17 mouse cellular contexts compared by ENCODE assay signal in the genomic region with DNA sequence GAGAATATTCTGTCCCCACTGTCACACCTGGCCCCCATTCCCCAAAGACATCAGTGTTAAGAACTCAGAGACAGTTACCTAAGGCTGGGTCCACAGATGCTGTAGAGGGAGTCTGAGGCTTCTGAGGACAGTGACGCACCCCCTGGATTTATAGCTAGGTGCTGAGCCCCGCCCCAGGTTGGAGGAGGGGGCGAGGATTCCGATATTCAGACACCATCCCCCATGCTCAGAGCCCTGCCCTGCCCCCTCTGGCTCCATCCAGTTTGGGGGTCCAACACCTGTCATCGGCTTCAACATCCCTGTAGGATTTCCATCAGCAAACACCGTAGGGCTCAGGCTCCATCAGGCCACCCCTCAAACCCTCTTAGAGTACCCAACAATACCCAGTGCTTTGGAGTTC. TPM values are rescaled to one million over a fixed set of nuclear protein-coding genes. Genes with fewer than 3 reads are reported as not detected.
A peak's percentile ranks its signal among the peaks of the same experiment; 100 is the strongest.
DNase-seq lines count a peak whose midpoint lies in the region; ATAC-seq and TF ChIP-seq lines count a peak whose summit lies in the region.
"Had no signal": no experiment of that assay in that cellular context is flagged by ENCODE, and none has a peak within 500 bp of the region (broad histone marks: within the 10 kb centered on the region; RNA-seq: fewer than 3 reads in every experiment).

No protein-coding gene starts in this region.

- H3K27me3 ChIP-seq in neural tube, embryonic 12.5 days (replicated peaks): peaks cover 7% of the 10 kb centered on the region
- peaks cover 4% of the 10 kb centered on the region for H3K27me3 ChIP-seq in neural tube, embryonic 15.5 days (replicated peaks)
- no peaks in the 10 kb centered on the region for H3K27me3 ChIP-seq in lung, postnatal 0 days (replicated peaks; ENCODE audit: insufficient read depth, low read length)
- H3K27me3 ChIP-seq: stomach, embryonic 15.5 days had no signal

- TF ChIP-seq CTCF in lung, postnatal 0 days (IDR thresholded peaks at IDR 0.05): no peak

- peak; percentile 92 for DNase-seq in heart, adult 11 months
- DNase-seq in heart, adult 8-10 months (ENCODE audit: low spot score): no peak
- DNase-seq in heart, postnatal 10 days: peak; percentile 47 to 57
- no peak for DNase-seq in spleen, postnatal 10 days (ENCODE audit: low spot score in 2 of 2)
- no peak for DNase-seq in lung, postnatal 0 days (ENCODE audit: low spot score)
- no peak for DNase-seq in thymus, postnatal 10 days (ENCODE audit: low spot score in 2 of 2)
- DNase-seq: cerebellum, adult 11-12 months; kidney, adult 8-10 months; lung, postnatal 4 days had no signal

- intact Hi-C loops in heart, postnatal 10 days (cut with DNase I): no loop called here

- no peaks in the 10 kb centered on the region for H3K9me3 ChIP-seq in neural tube, embryonic 12.5 days
- H3K9me3 ChIP-seq in neural tube, embryonic 15.5 days (replicated peaks): no peaks in the 10 kb centered on the region
- no peaks in the 10 kb centered on the region for H3K9me3 ChIP-seq in lung, postnatal 0 days (ENCODE audit: low read length)
- H3K9me3 ChIP-seq: G1E; liver, embryonic 15.5 days; stomach, embryonic 15.5 days had no signal

- 49% methylated on average over 6 of the region's 6 CpGs for WGBS in neural tube, embryonic 12.5 days
- WGBS in neural tube, embryonic 15.5 days: 48% methylated on average over 6 of the region's 6 CpGs
- 55% methylated on average over 6 of the region's 6 CpGs for WGBS in lung, postnatal 0 days

- H3K4me3 ChIP-seq in neural tube, embryonic 12.5 days: no peak overlapping the region
- H3K4me3 ChIP-seq in neural tube, embryonic 15.5 days (replicated peaks): no peak overlapping the region
- H3K4me3 ChIP-seq in lung, postnatal 0 days (ENCODE audit: low read depth, low read length): no peak overlapping the region
- H3K4me3 ChIP-seq: liver, embryonic 15.5 days; stomach, embryonic 15.5 days had no signal

- H3K36me3 ChIP-seq in neural tube, embryonic 12.5 days: no peaks in the 10 kb centered on the region
- no peaks in the 10 kb centered on the region for H3K36me3 ChIP-seq in neural tube, embryonic 15.5 days
- no peaks in the 10 kb centered on the region for H3K36me3 ChIP-seq in lung, postnatal 0 days (ENCODE audit: insufficient read depth, low read length)
- H3K36me3 ChIP-seq: G1E; liver, embryonic 15.5 days; stomach, embryonic 15.5 days had no signal

- no peak overlapping the region for H3K27ac ChIP-seq in neural tube, embryonic 12.5 days
- no peak overlapping the region for H3K27ac ChIP-seq in neural tube, embryonic 15.5 days (replicated peaks)
- no peak overlapping the region for H3K27ac ChIP-seq in lung, postnatal 0 days (ENCODE audit: low read length)
- H3K27ac ChIP-seq: liver, embryonic 15.5 days had no signal

- no peak overlapping the region for H3K4me2 ChIP-seq in neural tube, embryonic 12.5 days (replicated peaks)
- H3K4me2 ChIP-seq in neural tube, embryonic 15.5 days: no peak overlapping the region
- no peak overlapping the region for H3K4me2 ChIP-seq in lung, postnatal 0 days (replicated peaks; ENCODE audit: low read depth, low read length)
- H3K4me2 ChIP-seq: liver, embryonic 15.5 days; stomach, embryonic 15.5 days had no signal

- TF ChIP-seq EP300 in lung, postnatal 0 days (IDR thresholded peaks at IDR 0.05): no peak

- peaks cover 10% of the 10 kb centered on the region for H3K4me1 ChIP-seq in neural tube, embryonic 12.5 days
- peaks cover 3% of the 10 kb centered on the region for H3K4me1 ChIP-seq in neural tube, embryonic 15.5 days
- no peaks in the 10 kb centered on the region for H3K4me1 ChIP-seq in lung, postnatal 0 days (ENCODE audit: insufficient read depth, low read depth, low read length)

- no peak overlapping the region for H3K9ac ChIP-seq in neural tube, embryonic 12.5 days
- H3K9ac ChIP-seq in neural tube, embryonic 15.5 days (replicated peaks): no peak overlapping the region
- H3K9ac ChIP-seq in lung, postnatal 0 days (replicated peaks; ENCODE audit: low read depth): no peak overlapping the region
- H3K9ac ChIP-seq: liver, embryonic 15.5 days; stomach, embryonic 15.5 days had no signal

- 0 out of 2 replicates have a peak, but pooled peaks have one; percentile 18 for ATAC-seq in neural tube, embryonic 12.5 days (ENCODE audit: low FRiP score, low read depth)
- ATAC-seq in neural tube, embryonic 15.5 days (ENCODE audit: low FRiP score): no peak
- ATAC-seq in lung, postnatal 0 days: no peak

RNA-seq across cellular contexts. Expression of a gene that starts 0.3 kb away (rescaled TPM):
- 10 to 100 TPM; 12.4 to 22.1 (median 19.0) TPM for total RNA-seq in heart, adult 8-10 months (2022)
- polyA plus RNA-seq in neural tube, embryonic 12.5 days (2016; fragmentation: Nextera tagmentation; extraction: Ambion mirVana): 58.1 and 75.1 TPM in 2 replicates
- polyA plus RNA-seq in neural tube, embryonic 15.5 days (2015; fragmentation: Nextera tagmentation; extraction: Ambion mirVana): 22.8 and 29.5 TPM in 2 replicates
- 10 to 100 TPM; 36.1 to 38.1 TPM for total RNA-seq in heart, postnatal 10 days (2021)
- 14.0 and 17.8 TPM in 2 replicates for polyA plus RNA-seq in lung, postnatal 0 days (2015; fragmentation: Nextera tagmentation; extraction: Ambion mirVana)
- total RNA-seq: G1E; monocyte, adult 5-6 weeks had no signal

RNA-seq across cellular contexts. Expression of a gene that starts 8.2 kb away (rescaled TPM):
- total RNA-seq in heart, adult 8-10 months (2022): over 10,000 TPM in 3 of 4 experiments, 1,000 to 10,000 TPM in 1; 9,443 to 11,840 (median 11,050) TPM
- 2.8 and 2.9 TPM in 2 replicates for polyA plus RNA-seq in neural tube, embryonic 12.5 days (2016; fragmentation: Nextera tagmentation; extraction: Ambion mirVana)
- 1.8 and 2.4 TPM in 2 replicates for polyA plus RNA-seq in neural tube, embryonic 15.5 days (2015; fragmentation: Nextera tagmentation; extraction: Ambion mirVana)
- total RNA-seq in heart, postnatal 10 days (2021): 1,000 to 10,000 TPM; 6,124 to 6,345 TPM
- polyA plus RNA-seq in lung, postnatal 0 days (2015; fragmentation: Nextera tagmentation; extraction: Ambion mirVana): 81.3 and 95.6 TPM in 2 replicates
- total RNA-seq: G1E had no signal

RNA-seq across cellular contexts. Expression of a gene that starts 14.4 kb away (rescaled TPM):
- total RNA-seq in heart, adult 8-10 months (2022): 10 to 100 TPM; 55.6 to 74.8 (median 61.6) TPM
- 61.1 and 72.5 TPM in 2 replicates for polyA plus RNA-seq in neural tube, embryonic 12.5 days (2016; fragmentation: Nextera tagmentation; extraction: Ambion mirVana)
- polyA plus RNA-seq in neural tube, embryonic 15.5 days (2015; fragmentation: Nextera tagmentation; extraction: Ambion mirVana): 38.8 and 44.6 TPM in 2 replicates
- 10 to 100 TPM; 74.8 to 97.1 TPM for total RNA-seq in heart, postnatal 10 days (2021)
- polyA plus RNA-seq in lung, postnatal 0 days (2015; fragmentation: Nextera tagmentation; extraction: Ambion mirVana): 52.6 and 55.4 TPM in 2 replicates

RNA-seq across cellular contexts. Expression of a gene that starts 16.4 kb away (rescaled TPM):
- total RNA-seq in heart, adult 8-10 months (2022): 1 to 10 TPM; 2.3 to 3.0 (median 2.6) TPM
- 1.2 and 1.7 TPM in 2 replicates for polyA plus RNA-seq in neural tube, embryonic 12.5 days (2016; fragmentation: Nextera tagmentation; extraction: Ambion mirVana)
- 1.8 and 2.1 TPM in 2 replicates for polyA plus RNA-seq in neural tube, embryonic 15.5 days (2015; fragmentation: Nextera tagmentation; extraction: Ambion mirVana)
- under 1 TPM; 0.81 to 0.87 TPM for total RNA-seq in heart, postnatal 10 days (2021)
- polyA plus RNA-seq in lung, postnatal 0 days (2015; fragmentation: Nextera tagmentation; extraction: Ambion mirVana): 3.3 and 3.4 TPM in 2 replicates
- total RNA-seq: G1E had no signal
- polyA plus RNA-seq: G1E had no signal

RNA-seq across cellular contexts. Expression of a gene that starts 31.5 kb away (rescaled TPM):
- total RNA-seq in heart, adult 8-10 months (2022): 1 to 10 TPM in 1 of 4 experiments, under 1 TPM in 3; 0.50 to 1.0 (median 0.83) TPM
- polyA plus RNA-seq in neural tube, embryonic 12.5 days (2016; fragmentation: Nextera tagmentation; extraction: Ambion mirVana): 27.9 and 28.6 TPM in 2 replicates
- polyA plus RNA-seq in neural tube, embryonic 15.5 days (2015; fragmentation: Nextera tagmentation; extraction: Ambion mirVana): 77.0 and 94.1 TPM in 2 replicates
- total RNA-seq in heart, postnatal 10 days (2021): 1 to 10 TPM; 1.7 to 2.4 TPM
- polyA plus RNA-seq in lung, postnatal 0 days (2015; fragmentation: Nextera tagmentation; extraction: Ambion mirVana): 7.1 and 8.1 TPM in 2 replicates
- total RNA-seq: common myeloid progenitor, adult 5-6 weeks; G1E; hematopoietic stem cell, adult 5-6 weeks; monocyte, adult 5-6 weeks had no signal
- polyA plus RNA-seq: G1E had no signal

Comparison
In these comparisons a context has a peak if more than half of its experiments do, and no peak if none do; other contexts are left out.
1. DNase-seq: peak in heart, adult 11 months (single experiment) and heart, postnatal 10 days (2 of 2); none in heart, adult 8-10 months (single experiment), spleen, postnatal 10 days (0 of 2), lung, postnatal 0 days (single experiment) and thymus, postnatal 10 days (0 of 2).
2. RNA of a gene that starts 8.2 kb away (polyA plus RNA-seq): 81.3 to 95.6 TPM in lung, postnatal 0 days; 2.8 to 2.9 TPM in neural tube, embryonic 12.5 days and 1.8 to 2.4 TPM in neural tube, embryonic 15.5 days; every median in the first group is over 10 times any median in the second.